Mouse (Mus musculus): ENCODE results near the gene Olig1.

Gene Olig1

DNA sequence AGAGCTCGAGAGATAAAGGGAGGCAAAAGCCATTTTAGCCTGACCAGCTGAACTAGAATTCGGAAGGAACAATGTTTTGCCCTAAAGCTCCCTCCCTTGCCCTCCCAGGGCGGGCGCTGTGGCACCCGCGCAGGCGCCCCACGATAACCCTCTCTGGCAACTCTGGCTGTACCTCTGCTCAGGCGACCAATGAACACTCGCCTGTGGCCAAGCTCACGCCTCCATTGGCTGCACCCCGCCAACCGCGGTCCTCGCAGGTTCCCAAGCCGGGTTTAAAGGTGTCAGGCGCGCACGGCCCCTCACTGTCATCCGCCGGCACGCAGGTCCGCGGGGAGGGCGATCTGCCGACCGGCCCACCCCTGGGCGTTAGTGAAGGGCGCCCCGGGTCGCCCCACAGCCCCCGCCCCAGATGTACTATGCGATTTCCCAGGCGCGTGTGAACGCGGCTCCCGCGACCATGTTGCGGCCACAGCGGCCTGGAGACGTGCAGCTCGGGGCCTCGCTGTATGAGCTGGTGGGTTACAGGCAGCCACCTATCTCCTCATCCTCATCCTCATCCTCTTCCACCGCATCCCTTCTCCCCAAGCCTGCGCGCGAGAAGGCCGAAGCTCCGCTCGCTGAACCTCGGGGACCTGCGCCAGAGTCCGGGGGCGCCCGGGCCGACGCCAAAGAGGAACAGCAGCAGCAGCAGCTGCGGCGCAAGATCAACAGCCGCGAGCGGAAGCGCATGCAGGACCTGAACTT, at the start of gene Olig1:
Olig1 (plus strand) TSS at position 305 of the 744 bp plus-strand sequence.
- DNase-seq (ENCODE audit: low read depth, low spot score) = peak; percentile 78

DNA sequence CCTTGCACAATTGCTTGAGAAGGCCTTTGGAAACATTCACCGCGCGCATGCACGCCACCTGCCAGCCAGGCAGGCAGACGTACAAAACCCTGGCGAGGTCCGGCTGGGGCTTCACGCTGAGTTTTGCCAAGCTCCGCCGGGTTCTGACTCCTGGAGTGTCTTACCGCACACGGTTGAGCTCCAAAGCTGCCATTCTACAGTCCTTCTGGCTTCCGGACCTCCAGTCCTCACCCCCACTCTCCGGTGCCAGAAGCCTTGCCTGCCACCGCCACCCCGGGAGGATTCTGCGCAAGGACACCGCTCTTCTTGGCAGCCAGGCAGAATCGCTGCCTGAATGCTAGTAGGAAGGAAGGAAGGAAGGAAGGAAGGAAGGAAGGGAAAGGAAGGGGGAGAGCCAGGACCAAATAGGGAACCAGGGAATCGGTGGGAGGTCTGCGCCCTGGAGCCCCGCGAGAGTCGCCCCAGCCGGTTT, 47.4 kb upstream of the Olig1 start:
- DNase-seq (ENCODE audit: low read depth, low spot score) = no peak

DNA sequence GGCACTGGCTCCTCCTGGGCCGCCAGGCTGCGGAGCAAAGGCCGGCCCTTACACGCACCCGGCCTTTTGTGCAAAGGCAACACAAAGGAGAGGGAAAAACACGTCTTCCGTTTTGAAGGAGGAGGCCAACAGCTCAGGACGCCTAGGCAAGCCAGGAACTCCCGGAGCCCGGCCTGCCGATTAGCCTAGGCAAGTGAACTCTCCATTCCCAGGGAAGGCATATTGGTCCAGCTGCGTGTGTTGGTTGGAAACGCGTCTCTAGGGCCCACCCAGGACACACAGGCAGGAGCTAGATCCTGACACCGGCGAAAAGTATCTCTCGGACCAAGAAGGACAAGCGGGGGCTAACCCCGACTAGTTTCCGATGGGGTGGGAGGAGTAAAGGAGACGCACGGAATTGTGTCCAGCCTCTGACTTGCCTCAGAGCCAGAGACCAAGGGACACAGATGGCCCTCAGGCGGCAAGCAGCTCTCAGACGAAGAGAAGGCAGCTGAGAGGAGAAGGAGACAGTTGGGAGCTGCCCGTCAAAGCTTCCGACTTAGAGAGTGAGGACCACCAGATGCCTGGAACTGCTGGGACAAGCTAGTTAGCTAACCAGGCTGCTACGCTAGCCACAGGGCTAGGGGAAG, 46.8 kb upstream of the Olig1 start:
- DNase-seq (ENCODE audit: low read depth, low spot score) = no peak

DNA sequence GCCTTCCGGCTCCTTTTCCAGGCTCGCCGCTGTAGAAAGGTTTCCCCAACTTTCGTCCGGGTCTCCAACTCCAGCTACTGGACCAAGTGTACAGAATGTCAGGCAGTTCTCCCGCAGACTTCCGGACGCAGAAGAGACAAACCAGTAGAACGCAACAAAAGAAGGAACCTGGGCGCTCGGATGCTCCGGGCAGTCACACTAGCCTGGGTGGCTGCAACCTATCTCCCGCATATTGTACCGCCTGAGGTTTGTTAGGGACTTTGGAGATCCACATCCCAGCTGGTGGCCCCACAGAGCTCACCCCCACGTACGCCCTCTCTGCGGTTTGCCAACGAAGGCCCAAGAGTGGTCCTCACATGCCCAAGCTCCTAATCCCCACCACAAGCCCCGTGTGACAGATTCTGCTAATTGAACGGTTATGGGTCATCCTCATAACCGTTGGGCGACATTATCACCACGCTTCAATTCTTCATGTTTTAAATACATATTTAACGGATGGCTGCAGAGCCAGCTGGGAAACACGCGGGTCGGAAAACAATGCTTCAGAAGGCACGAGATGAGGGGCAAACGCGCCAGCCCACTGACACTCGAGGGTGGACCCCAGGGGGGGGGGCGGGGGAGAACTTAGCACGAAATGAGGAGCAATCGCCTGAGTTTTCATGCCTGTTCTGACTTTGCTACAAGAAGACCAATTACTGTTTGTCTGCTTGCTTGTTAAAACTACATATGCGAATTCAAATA, 46.1 kb upstream of the Olig1 start:
- DNase-seq (ENCODE audit: low read depth, low spot score) = no peak

DNA sequence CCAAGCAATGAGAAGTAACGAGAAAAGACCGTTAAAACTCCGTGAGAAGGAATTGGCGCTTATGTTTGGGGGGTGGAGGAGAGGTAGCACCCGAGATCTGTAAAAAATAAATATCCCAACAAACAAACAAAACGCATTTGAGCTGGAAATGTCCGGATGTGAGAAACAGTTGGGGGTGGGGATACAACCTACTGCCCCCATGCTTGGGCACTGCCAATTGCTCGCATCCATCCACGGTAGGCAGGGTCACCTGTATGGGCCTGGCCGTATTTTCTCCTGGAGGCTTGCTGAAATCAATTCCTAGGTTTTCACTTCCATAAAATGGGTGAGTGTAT, 45.5 kb upstream of the Olig1 start:
- DNase-seq (ENCODE audit: low read depth, low spot score) = no peak

DNA sequence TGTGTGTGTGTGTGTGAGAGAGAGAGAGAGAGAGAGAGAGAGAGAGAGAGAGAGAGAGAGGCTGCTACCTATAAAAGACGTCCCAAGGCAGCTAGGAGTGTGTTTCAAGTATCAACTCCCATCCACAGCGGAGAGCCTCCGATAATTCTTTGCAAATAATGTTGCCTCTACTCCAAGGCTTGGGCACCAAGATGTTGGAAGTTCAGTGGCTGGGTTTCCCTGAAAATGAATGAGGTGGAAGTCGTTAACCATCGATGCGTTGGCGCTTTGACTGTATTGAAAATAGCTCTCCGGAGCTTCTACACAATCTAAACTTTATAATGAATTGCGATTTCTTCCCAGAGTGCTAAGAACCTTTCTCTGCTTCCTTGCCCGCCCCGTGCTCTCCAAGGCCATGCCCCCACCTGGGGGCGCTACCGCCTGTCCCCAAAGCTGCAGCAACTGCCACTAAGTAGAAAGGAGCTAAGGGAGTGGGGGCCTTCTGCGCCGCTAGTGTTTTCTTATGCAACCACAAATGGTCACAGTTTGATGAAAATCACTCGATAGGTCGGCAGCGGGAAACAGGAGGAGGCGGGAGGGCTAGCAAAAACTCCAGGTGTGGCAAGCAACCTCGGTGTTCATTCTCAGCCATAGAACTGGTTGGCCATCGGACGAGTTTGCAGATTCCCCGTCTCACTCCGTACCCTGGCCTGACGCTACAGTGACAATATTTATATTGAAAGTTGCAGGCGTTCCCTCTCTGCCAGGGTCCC, 44.9 kb upstream of the Olig1 start:
- no peak for DNase-seq (ENCODE audit: low read depth, low spot score)

DNA sequence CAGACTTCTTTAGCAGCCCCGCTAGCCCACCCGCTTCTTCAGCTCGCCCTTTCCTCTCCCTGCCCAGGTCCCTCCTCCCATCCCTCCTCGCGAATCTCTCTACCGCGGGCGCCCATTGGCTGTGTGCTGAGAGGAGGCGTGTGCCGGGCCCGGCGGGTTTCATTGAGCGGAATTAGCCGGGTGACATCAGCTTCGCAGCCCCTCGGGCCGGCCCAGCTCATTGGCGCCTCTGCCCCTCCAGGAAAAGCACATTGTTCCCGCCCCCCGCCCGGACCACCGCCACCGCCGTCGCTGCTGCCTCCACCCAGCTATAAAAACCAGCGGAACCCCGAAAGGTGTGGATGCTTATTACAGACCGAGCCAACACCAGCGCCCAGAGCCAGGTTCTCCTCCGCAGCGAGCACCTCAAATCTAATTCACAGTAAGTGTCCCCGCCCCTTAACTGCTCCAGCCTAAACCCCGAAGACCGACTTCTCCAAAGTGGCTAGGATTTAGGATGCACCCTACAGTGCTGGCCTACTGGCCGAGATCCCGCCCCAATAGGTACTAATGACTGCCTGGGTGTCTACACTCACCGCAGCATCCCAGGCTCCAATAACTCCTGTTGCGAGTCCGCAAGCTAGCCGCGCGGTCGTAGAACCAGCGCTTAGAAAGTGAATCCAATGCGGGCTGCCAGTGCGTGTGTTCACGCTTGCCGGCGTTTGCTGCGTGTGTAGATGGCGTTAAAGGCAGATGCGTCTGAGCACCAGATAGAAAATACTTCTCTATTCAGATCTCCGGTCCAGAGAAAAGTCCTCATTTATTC, 44.1 kb upstream of the Olig1 start, which contains the start of gene Olig2:
Olig2 (plus strand) TSS at position 225 of the 805 bp plus-strand sequence.
- DNase-seq (ENCODE audit: low read depth, low spot score) = peak; percentile 77

DNA sequence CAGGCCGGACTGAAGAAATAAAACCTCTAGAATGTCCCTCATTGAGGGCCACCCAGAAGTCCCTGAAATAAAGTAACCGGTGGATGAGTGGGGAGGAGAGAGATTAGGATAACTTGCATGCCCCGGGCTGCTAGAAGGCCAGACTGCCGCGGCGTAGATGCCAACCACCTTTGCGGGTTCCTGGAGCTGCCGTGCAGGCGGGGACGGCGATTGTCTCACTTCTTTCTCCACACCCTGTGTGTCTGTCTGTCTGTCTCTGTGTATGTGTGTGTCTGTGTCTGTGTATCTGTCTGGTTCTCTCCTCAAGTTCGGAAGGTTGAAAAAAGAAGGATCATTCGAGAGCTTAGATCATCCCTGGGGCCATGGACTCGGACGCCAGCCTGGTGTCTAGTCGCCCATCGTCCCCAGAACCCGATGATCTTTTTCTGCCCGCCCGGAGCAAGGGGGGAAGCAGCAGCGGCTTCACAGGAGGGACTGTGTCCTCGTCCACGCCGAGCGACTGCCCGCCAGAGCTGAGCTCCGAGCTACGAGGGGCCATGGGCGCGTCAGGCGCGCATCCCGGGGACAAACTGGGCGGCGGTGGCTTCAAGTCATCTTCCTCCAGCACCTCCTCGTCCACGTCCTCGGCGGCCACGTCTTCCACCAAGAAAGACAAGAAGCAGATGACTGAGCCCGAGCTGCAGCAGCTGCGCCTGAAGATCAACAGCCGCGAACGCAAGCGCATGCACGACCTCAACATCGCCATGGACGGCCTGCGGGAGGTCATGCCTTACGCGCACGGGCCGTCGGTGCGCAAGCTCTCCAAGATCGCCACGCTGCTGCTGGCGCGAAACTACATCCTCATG, 43.3 kb upstream of the Olig1 start:
- no peak for DNase-seq (ENCODE audit: low read depth, low spot score)

DNA sequence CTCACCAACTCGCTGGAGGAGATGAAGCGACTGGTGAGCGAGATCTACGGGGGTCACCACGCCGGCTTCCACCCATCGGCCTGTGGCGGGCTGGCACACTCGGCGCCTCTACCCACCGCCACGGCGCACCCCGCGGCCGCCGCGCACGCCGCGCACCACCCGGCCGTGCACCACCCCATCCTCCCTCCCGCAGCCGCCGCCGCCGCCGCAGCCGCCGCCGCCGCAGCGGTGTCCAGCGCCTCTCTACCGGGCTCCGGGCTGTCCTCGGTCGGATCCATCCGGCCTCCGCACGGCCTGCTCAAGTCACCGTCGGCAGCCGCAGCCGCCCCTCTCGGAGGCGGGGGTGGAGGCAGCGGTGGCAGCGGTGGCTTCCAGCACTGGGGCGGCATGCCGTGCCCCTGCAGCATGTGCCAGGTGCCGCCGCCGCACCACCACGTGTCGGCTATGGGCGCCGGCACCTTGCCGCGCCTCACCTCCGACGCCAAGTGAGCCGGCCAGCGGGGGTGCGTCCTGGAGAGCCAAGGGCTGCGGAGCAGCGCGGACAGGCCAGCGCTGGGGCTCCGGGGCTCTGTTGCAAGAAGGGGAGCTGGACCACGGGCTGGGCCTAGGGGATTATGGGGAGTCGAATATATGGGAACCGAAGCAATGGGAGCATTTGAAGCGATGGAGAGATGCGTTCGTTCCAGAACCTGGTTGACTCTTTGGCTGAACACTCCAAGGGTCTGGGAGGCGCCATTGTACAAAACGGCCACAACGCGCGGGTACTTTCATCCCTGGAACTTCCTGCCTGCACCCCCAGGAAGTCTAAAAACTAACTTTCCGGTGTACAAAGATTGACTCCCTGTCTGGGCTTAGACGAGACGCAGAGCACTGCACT, 42.5 kb upstream of the Olig1 start:
- DNase-seq (ENCODE audit: low read depth, low spot score) = no peak

DNA sequence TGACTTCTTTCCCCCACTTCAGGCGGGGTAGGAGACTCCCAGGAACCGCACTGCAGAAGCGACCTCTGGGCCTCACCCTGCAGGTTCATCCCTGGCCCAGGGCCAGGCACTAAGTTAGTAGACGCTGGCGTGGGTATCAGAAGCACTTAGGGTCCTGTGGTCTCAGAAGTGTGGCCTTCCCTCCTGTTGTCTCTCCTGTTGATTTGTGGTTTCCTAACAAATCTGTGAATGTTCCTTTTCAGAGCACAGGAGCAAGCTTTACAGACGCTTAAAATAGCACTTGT, 41.9 kb upstream of the Olig1 start:
- DNase-seq (ENCODE audit: low read depth, low spot score) = no peak

DNA sequence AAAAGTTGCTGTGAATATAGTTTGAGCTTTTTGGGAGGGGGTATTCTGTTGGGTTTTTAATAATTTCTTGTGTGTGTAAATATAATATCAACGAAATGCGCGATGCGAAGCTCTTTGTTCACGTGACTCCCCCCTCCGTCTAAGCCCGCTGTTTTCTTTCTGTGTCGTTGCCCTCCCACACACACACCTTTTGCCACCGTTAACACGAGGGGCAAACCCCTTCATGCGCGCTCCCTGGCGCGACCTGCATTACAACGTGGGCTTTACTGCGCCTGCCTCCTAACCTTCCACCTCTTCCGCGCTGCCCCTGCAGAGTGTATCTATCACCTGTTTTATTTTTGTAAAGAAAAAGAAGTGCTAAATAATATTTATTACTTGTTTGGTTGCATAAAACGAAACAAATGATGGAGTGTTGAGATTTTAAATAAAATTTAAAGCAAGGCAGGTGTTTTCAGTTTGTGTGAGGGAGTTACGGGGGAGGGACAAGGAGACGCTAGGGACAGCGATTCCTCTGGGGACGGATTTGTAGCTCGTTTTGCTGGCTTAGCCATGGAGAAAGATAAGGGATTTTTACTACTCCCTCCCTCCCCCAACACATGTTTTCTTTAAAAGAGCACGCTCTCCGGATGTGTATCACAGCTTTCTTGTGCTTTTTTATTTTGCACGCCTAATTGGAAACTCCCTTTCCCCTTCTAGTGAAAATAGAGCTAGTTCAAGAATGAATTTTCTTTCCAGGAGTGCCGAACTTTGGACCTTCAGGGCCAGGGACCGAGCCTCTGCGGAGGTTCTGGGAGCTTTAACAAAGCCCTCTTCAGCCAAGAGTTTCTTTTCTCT, 41.1 kb upstream of the Olig1 start:
- DNase-seq (ENCODE audit: low read depth, low spot score) = no peak

DNA sequence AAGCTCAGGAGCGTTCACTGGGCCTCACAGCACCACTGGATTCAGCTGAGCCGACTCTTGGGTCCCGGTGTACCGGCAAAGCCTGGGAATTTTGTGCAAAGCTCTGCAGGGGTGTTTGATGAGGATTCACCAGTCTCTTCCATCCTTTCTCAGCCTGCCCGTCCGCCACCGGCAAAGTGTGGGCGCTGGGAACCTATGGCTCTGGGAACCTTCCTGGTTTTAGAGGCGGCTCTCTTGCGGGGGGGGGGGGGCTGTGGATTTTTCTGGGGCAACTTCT, 40.6 kb upstream of the Olig1 start:
- no peak for DNase-seq (ENCODE audit: low read depth, low spot score)

DNA sequence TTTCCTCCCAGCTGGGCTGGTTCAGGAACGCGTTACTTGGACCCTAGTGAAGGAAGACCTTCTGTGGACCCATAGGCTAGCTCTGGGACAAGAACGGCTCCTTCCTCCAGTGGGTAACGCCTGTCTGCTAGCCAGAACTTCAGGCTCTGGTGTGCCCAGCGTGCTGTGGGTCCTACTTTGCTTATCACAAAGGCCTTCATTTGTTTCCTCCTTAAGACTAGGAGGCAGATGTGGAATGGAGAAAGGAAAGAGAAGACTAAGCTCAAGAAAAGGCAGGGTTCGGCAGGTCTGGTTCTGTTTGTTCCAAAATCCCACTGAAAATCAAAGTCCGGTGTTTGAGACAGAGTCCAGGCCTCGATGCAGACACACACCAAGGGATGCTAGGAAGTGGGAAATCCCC, 39.9 kb upstream of the Olig1 start:
- no peak for DNase-seq (ENCODE audit: low read depth, low spot score)

DNA sequence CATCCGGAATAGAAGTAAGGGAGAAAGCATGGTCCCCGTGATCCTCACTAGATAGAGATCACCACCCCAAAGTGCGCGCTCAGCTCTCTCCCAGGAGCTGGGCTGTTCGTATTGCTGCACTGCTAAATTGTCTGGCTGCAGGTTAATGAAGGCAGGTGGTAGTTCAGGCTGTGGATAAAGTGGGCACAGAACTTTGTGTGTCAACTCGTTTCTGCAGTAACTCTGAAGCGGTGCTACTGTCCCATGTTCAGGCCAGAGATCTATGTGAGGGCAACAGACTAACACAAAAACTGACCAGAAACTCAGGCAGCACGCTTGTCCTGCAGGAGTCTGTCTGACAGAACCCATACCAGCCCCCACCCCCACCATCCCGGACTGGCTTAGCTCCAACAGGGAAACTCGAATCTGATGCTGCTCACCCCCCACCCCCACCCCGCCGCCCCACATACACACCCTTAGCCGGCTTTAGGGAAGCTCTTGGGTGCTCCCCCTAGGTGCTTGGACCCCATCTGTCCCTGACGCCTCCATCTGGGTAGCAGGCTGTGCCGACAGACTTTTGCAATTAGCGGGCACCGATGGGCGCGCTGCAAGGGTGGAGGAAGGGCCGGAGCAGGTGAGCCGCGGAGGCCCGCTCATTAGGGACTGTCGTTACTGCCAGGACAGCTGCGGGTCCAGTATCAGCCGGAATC, 37.6 kb upstream of the Olig1 start:
- DNase-seq (ENCODE audit: low read depth, low spot score) = no peak

DNA sequence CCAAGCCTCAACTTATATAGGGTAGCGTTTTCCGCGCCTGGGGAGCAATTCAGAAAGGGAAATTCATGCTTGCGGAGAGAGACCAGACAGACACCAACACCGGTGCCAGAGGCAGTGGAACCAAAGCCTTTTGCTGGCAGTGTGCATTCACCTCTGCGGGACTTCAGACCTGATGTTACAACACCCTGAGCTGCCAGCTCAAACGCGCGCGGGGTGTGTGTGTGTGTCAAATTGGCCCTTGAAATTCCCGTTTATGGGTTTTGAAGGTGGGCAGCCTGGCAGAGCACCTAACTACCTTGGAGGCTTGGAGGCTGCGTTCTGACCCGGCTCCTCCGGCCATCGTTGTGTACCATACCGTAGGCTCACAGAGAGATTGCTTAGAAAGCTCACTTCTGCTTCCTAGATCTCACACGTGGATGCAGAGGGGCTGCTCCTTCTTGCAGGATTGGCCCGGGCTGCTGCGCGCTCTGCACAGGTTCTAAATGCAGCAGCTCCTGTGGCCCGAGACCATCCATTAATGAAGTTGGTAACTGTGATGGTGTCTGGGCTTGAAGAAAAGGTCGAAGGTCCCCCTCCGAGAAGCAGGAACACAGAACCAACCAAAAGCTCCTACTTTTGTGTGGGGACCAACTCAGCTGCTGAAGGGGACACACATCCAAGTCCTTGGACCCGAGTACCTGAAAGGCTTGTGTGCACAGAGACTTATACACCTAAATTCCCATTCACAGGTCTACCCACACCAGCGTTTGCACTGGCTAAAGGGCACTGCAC, 36.9 kb upstream of the Olig1 start:
- DNase-seq (ENCODE audit: low read depth, low spot score) = no peak

DNA sequence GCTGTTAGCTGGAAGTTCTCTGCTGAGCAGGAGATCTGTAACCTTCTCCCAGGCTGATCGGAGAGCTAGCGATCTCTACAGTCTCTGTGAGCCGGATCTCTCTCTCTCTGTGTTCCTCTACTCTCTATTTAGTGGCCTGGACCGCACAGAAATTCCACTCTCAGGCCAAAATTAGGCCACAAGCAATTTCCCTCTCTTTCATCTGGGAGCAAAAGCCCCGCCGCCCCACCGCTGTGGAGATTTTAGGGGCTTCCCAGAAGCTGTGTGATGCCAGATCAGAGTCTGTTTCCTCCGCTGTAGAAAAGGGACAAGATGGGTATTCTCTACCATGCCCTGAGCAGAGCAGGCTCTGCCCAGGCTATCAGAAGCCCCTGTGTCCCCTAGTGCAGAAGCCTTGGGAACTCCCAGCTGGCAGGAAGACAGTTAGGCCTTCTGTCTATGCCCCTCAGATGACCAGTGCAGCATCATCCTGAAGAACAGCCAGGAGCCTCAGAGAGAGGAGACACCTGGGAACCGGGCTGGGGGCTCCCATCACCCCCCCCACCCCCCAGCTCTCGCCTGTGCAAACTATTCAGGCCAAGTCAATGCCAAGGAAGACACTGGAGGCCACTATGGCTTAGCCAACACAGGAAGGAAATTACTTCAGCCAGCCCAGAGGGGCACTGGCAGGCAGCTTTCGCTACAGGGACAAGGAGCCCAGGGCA, 36.2 kb upstream of the Olig1 start:
- no peak for DNase-seq (ENCODE audit: low read depth, low spot score)

DNA sequence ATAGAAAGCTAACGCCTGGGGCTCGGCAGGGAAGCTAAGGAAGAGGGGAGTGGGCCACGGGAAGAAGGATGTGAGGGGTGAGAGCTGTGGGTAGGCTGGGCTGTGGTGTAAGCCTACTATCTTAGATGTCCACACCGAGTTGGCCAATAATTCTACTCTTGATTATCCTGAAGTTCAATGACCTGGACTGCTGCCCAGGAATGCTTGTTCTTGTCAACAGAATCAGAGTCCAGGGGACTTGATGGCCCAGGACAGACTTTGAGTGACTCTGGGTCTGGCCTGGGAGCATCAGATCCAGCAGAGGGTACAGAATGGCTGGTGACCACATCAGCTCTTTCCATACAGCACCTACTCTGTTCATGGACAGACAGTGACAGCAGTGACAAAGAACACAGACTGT, 30.5 kb upstream of the Olig1 start:
- DNase-seq (ENCODE audit: low read depth, low spot score) = no peak
